Mouse (Mus musculus) left cerebral cortex, postnatal 36 days (tissue): ENCODE results near the gene Zfp119b. TPM values are rescaled to one million over a fixed set of nuclear protein-coding genes. Genes with fewer than 3 reads are reported as not detected.

ENCODE experiments used
- DNase-seq, 2 experiments: peaks; one replicate each; pipeline ENCODE4 v3.0.0; 2021 to 2022; ENCODE audit warnings: low spot score in 2 of 2, mixed read lengths in 1 of 2
- intact Hi-C: fragments of 180-260 bp; cut with DNase I; formaldehyde crosslinking; loops from one replicate; pipeline ENCODE4 v1.15.1; 2025
- total RNA-seq, 2 experiments: library from RNA; stranded (reverse); gene quantifications; 2 replicates each; pipeline ENCODE4 v1.2.3; 2021

Zfp119b gene
- 1 to 10 TPM; 3.5 to 3.8 TPM for total RNA-seq

DNA sequence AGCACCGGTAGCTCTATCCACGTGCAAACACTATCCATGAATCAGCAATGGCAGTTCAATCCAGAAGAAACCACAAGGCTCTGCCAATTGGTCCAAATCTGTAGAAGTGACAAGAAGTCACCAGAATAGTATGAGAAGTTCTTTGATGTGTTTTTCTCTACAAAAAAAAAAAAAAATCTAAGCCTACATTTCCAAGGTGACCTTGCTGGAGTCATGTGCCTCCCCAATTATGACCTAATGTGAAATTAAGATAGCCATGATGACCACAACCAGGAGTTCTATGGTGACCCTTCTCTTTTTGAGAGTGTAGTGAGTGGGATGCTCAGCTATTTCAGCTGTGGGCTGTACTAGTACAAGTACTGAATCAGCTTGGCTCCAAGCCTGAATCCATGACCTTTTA, at the start of gene Zfp119b:
Zfp119b (minus strand) TSS at position 101 of the 400 bp plus-strand sequence.
- intact Hi-C loops, result loop anchor here (5.0 kb wide), 1 partner anchor 62 kb away; no protein-coding TSS in a partner anchor

GRCm38 (mm10) chr17:55996007-55996406, 46.7 kb upstream of the Zfp119b start:
- no peak for DNase-seq

More for the DNA sequence above, at the start of gene Zfp119b:
- DNase-seq, result no peak

DNA sequence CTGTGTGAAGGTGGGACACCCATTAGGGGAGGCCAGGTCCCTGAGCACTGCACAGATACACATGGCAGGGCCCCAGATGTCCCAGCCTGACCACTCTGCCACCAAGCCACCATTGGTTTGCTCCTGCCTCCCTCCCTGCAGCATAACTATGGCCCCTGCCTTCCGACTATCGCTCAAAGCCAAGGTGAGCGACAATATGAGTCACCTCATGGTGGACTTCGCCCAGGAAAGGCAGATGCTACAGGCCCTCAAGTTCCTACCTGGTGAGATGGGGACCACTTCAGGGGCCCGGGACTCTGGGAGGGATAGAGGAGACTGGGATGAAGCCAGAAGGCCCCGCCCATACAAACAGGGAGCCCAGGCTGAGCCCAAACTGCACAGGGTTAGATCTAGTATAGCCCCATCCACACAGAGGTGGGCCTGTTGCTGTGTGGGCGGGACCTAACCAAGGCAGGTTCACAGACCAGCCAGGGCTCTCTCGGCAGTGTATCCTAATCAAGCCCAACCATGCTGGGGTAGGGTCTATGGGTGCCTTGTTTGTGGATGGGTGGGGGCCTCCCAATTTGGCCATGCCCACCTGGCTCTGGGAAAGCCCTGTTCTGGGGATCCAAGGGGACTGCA, 41.1 kb upstream of the Zfp119b start:
- intact Hi-C loops, result no loop called here
- no peak for DNase-seq

More at GRCm38 (mm10) chr17:55996007-55996406, 46.7 kb upstream of the Zfp119b start:
- intact Hi-C loops, result no loop called here

GRCm38 (mm10) chr17:55986030-55986961, 37.0 kb upstream of the Zfp119b start, which contains the start of gene Fsd1:
Fsd1 (plus strand) TSS chr17:55986509.
- peak; percentile 83 to 86 for DNase-seq
- intact Hi-C loops, result no loop called here

DNA sequence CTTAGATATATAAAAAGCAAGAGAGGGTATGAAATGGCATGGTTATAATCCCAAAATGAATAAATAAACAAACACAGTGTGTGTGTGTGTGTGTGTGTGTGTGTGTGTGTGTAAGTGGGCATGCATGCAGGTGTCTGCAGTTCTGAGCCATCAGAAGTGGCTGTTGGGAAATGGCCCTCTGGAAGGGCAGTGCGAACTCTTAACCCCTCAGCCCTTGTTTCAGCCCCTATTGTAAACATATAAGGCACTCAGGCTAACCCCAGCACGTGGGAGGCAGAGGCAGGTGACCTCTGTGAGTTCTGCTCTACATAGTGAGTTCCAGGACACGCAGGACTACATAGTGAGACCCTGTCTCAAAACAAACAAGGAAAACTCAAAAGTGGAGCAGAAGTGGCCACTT, 28.0 kb upstream of the Zfp119b start:
- intact Hi-C loops, result loop anchor here (5.0 kb wide), 1 partner anchor 35 kb away; no protein-coding TSS in a partner anchor

GRCm38 (mm10) chr17:55976255-55976862, 27.1 kb upstream of the Zfp119b start:
- intact Hi-C loops, result loop anchor here (5.0 kb wide), 1 partner anchor 36 kb away; no protein-coding TSS in a partner anchor
- peak; percentile 74 for DNase-seq

More for the DNA sequence above, 28.0 kb upstream of the Zfp119b start:
- no peak for DNase-seq

DNA sequence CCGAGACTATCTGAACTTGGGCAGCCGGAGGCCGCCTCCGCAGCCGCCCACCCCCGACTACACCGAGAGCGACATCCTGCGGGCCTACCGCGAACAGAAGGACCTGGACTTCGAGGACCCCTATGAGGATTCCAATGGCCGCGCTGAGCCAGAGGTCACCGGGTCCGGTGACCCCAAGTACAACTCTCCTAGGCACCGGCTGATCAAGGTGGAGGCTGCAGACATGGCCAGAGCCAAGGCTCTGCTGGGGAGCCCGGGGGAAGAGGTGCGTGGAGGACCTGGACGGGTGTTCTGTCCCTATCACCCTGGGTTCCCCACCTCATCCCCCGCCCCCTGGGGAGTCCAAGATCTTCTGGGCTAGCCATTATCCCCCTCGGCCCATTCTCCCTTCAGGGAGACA, 22.2 kb upstream of the Zfp119b start:
- no peak for DNase-seq
- intact Hi-C loops, result no loop called here

DNA sequence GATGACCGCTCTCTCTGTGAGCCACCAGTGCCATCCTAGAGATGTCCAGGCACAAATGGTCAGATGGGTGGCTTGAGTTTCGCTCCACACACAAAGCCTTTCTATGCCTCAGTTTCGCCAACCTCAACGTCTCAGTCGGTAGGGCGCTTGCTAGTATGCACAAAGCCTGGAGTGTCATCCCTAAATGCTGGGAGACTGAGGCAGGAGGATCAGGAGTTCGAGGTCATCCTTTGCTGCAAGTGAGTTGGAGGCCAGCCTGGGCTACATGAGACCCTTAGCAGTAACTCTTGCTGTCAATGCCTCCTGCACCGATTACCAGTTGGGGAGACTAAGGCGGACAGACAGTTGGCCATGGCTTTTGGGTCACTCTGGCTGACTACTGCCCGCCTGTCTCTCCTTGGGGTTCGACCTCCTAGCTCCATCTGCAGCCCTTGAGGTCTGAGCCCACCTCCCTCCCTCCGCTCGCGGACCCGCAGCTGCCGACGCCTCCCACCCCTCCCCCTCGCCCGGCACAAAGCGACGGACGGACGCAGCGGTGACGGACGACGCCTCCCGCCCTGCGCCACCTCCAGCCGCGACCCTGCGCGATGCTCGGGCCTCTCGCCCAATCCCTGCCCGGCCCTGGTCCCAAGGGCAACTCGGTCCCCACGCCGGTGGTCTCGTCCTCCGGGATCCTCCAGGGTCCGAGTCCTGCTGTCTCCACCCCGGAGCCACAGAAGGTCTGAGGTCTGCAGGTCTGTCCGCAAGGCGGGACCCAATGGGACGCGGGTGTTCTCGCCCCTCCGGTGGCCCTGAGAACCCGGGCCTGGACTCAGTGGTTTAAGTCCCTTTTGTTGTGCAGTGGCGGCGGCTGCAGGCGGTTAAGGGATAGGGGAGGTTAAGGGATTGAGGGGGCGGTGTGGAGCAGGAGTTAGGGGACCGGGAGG, 20.9 kb upstream of the Zfp119b start, which contains the start of gene Shd:
Shd (plus strand) TSS at position 502 of the 926 bp plus-strand sequence.
- intact Hi-C loops, result no loop called here
- DNase-seq, result peak; percentile 44 to 53

DNA sequence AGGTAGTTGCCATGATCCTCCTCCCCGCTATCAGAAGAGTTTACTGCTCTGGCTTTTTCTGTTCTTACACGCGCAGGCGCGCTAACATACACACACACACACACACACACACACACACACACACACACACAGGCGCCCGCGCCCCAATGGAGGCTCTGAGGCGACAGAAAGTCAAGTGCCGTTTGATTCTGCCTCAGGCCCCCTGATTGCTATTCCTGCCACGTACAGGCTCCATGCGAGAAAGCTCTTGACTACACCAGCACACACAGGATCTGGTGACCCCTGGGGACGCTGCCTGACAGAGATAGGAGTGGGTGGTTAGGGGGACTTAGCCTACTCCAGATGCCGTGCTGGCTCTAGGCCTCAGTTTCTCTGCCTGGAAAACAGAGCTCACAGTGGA, 20.3 kb upstream of the Zfp119b start:
- DNase-seq, result no peak
- intact Hi-C loops, result no loop called here

DNA sequence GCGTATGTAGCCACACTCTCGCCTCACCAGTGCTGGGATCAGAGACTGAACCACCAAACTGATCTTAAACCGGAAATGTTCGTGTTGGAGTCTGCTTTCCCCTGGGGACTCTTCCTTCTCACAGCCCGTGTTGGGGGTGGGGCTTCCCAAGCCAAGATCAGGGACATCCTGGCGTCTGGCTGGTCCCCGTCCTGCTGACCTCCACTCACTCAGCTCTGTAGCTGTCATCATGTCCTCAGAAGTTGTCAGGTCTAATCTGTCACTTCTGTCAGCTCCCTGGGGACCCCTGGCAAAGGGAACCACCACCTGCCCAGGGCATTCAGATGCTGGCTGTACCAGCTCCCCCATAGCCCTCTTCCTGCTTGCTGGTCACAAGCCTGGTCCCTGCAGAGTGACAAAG, 18.9 kb upstream of the Zfp119b start:
- no peak for DNase-seq
- intact Hi-C loops, result no loop called here

DNA sequence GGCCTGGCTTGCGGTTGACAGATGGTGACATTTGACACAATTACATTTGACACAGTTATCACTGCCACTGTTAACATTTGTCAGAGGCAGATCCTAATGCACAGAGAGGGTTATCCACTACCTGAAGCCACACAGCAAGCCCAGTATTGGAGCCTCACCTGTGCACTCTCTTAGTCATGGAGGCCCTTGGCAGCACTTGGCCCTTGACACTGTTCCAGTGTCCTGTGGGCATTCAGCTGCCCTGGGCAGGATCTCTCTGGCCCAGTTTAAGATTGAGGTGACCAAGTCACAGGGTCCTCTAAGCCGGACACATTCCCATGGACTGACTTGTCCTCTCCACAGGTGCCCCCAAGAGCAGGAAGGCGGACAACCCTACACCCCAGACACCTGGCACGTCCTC, 17.9 kb upstream of the Zfp119b start:
- no peak for DNase-seq
- intact Hi-C loops, result no loop called here

DNA sequence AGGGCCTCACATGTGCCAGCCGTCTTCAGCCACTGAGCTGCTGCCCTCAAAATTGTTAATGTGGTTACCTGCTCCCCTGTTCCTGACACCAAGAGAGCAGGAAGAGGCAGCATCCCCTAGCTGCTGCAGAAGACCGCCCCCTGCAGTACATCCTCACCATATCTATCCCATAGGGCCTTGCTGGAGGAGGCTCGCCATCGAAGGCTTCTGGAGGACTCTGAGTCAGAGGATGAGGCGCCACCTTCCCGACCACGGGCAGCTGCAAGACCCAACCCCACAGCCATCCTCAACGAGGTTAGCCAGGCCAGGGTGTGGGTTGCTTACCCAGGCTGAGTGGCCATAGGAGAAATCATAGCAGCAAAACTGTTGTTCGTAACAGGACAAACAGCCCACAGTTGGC, 15.7 kb upstream of the Zfp119b start:
- no peak for DNase-seq
- intact Hi-C loops, result no loop called here

GRCm38 (mm10) chr17:55964496-55964895, 15.2 kb upstream of the Zfp119b start:
- no peak for DNase-seq
- intact Hi-C loops, result no loop called here

- intact Hi-C loops, result no loop called here
- no peak for DNase-seq
Observed at GRCm38 (mm10) chr17:55963171-55963570, 13.9 kb upstream of the Zfp119b start.

GRCm38 (mm10) chr17:55961631-55962030, 12.3 kb upstream of the Zfp119b start:
- intact Hi-C loops, result no loop called here
- no peak for DNase-seq

- intact Hi-C loops, result no loop called here
- no peak for DNase-seq
Observed at GRCm38 (mm10) chr17:55960791-55961190, 11.5 kb upstream of the Zfp119b start.

- no peak for DNase-seq
- intact Hi-C loops, result loop anchor here (2.0 kb wide), 2 partner anchors 49 to 67 kb away; partner anchors contain the start of gene Zfp959
Observed at GRCm38 (mm10) chr17:55959946-55960740, 10.8 kb upstream of the Zfp119b start.
